Mouse (Mus musculus): ENCODE results near the gene Kdm4d. TPM values are rescaled to one million over a fixed set of nuclear protein-coding genes. Genes with fewer than 3 reads are reported as not detected.

Kdm4d gene
- 0.07 TPM in 1 of 2 replicates, not detected in the other for polyA plus RNA-seq (2014; fragmentation: Nextera tagmentation; extraction: Ambion mirVana)

GRCm38 (mm10) chr9:14500023-14500915, at the start of gene Kdm4d, which contains the start of gene Cwc15:
Gene Kdm4d, minus strand, starts transcription at chr9:14500482.
Gene Cwc15, plus strand, starts transcription at chr9:14500617.
- Histone ChIP-seq H3K9ac (replicated peaks; ENCODE audit: low read length) (peak within 1 kb of the TSS; percentile 72), H3K4me2 (ENCODE audit: low read depth, low read length) (peak within 1 kb of the TSS; percentile 65), H3K27ac (replicated peaks; ENCODE audit: low read depth, low read length) (no peak within 1 kb of the TSS; the same call in 1 of the 2 replicates), H3K4me3 (ENCODE audit: low read depth, low read length) (peak within 1 kb of the TSS; percentile 49), H3K4me1 (ENCODE audit: control insufficient read depth, insufficient read depth, low read length) (no peaks in the 10 kb centered on the region), H3K9me3 (replicated peaks; ENCODE audit: control insufficient read depth, low read length) (no peaks in the 10 kb centered on the region), H3K27me3 (ENCODE audit: control insufficient read depth, insufficient read depth, low read length) (no peaks in the 10 kb centered on the region), H3K36me3 (replicated peaks; ENCODE audit: control insufficient read depth, insufficient read depth, low read depth, low read length) (peaks cover 3% of the 10 kb centered on the region)
- peak; percentile 97 for ATAC-seq (replicated peaks; ENCODE audit: insufficient number of reproducible peaks, low FRiP score, low TSS enrichment, low read depth)
- WGBS = under 1% methylated on average over 59 of the region's 59 CpGs
- DNase-seq (ENCODE audit: low spot score) = peak; percentile 98

GRCm38 (mm10) chr9:14548366-14548761, 48.1 kb upstream of the Kdm4d start:
- peak; percentile 57; the same call in 1 of the 2 replicates for ATAC-seq (replicated peaks; ENCODE audit: insufficient number of reproducible peaks, low FRiP score, low TSS enrichment, low read depth)

GRCm38 (mm10) chr9:14547584-14548365, 47.5 kb upstream of the Kdm4d start:
- DNase-seq (ENCODE audit: low spot score) (no peak), ATAC-seq (replicated peaks; ENCODE audit: insufficient number of reproducible peaks, low FRiP score, low TSS enrichment, low read depth) (no peak)
- Histone ChIP-seq H3K27ac (replicated peaks; ENCODE audit: low read depth, low read length) (no peak overlapping the region), H3K4me3 (ENCODE audit: low read depth, low read length) (no peak overlapping the region), H3K4me1 (ENCODE audit: control insufficient read depth, insufficient read depth, low read length) (no peaks in the 10 kb centered on the region), H3K4me2 (ENCODE audit: low read depth, low read length) (no peak overlapping the region), H3K36me3 (replicated peaks; ENCODE audit: control insufficient read depth, insufficient read depth, low read depth, low read length) (peaks cover 12% of the 10 kb centered on the region), H3K9ac (replicated peaks; ENCODE audit: low read length) (no peak overlapping the region), H3K9me3 (replicated peaks; ENCODE audit: control insufficient read depth, low read length) (no peaks in the 10 kb centered on the region), H3K27me3 (ENCODE audit: control insufficient read depth, insufficient read depth, low read length) (no peaks in the 10 kb centered on the region)
- 68% methylated on average over 12 of the region's 12 CpGs for WGBS

More at GRCm38 (mm10) chr9:14548366-14548761, 48.1 kb upstream of the Kdm4d start:
- no peaks in the 10 kb centered on the region for H3K27me3 ChIP-seq (ENCODE audit: control insufficient read depth, insufficient read depth, low read length)
- no peak overlapping the region for H3K27ac ChIP-seq (replicated peaks; ENCODE audit: low read depth, low read length)
- H3K4me1 ChIP-seq (ENCODE audit: control insufficient read depth, insufficient read depth, low read length) = no peaks in the 10 kb centered on the region
- H3K4me2 ChIP-seq (ENCODE audit: low read depth, low read length) = no peak overlapping the region
- 64% methylated on average over 11 of the region's 11 CpGs for WGBS
- H3K9me3 ChIP-seq (replicated peaks; ENCODE audit: control insufficient read depth, low read length) = no peaks in the 10 kb centered on the region
- H3K4me3 ChIP-seq (ENCODE audit: low read depth, low read length) = no peak overlapping the region
- DNase-seq (ENCODE audit: low spot score) = no peak
- peaks cover 15% of the 10 kb centered on the region for H3K36me3 ChIP-seq (replicated peaks; ENCODE audit: control insufficient read depth, insufficient read depth, low read depth, low read length)
- H3K9ac ChIP-seq (replicated peaks; ENCODE audit: low read length) = no peak overlapping the region

DNA sequence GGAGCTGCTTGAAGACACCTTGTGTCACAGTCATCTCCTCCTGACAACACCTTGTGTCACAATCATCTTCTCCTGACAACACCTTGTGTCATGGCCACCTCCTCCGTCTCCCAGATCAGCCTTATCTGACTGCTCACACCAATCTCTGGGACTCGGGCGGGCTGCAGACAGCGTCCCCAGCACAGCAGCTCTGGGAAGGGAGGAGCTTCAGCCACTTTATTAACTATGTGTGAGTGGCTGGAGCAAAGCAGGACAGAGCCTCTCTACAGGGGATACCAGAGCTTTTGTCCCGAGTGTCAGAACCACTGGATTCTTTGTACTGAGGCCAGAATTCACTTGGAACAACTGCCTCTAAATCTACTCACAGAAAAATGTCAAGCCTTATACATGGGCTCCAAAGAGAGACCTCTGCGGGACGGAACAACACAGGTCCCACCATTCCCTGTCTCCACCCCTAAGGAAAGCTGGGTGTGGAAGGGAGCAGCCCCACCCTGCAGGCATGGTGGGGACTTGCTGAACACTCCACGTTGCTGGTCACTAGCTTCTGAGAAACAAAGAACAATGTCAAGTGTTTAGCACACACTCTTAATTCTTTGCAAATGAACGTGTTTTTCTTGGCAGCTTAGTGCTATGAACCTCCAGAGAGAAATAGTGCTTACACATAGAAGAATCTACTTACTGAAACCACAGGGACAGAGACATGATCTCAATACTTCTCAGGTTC, 43.9 kb upstream of the Kdm4d start:
- 81% methylated on average over 9 of the region's 9 CpGs for WGBS
- no peaks in the 10 kb centered on the region for H3K4me1 ChIP-seq (ENCODE audit: control insufficient read depth, insufficient read depth, low read length)
- no peak overlapping the region for H3K4me2 ChIP-seq (ENCODE audit: low read depth, low read length)
- H3K9ac ChIP-seq (replicated peaks; ENCODE audit: low read length) = no peak overlapping the region
- no peaks in the 10 kb centered on the region for H3K9me3 ChIP-seq (replicated peaks; ENCODE audit: control insufficient read depth, low read length)
- H3K4me3 ChIP-seq (ENCODE audit: low read depth, low read length) = no peak overlapping the region
- H3K36me3 ChIP-seq (replicated peaks; ENCODE audit: control insufficient read depth, insufficient read depth, low read depth, low read length) = peaks cover 3% of the 10 kb centered on the region
- no peaks in the 10 kb centered on the region for H3K27me3 ChIP-seq (ENCODE audit: control insufficient read depth, insufficient read depth, low read length)
- H3K27ac ChIP-seq (replicated peaks; ENCODE audit: low read depth, low read length) = no peak overlapping the region
- DNase-seq (ENCODE audit: low spot score) = no peak
- no peak for ATAC-seq (replicated peaks; ENCODE audit: insufficient number of reproducible peaks, low FRiP score, low TSS enrichment, low read depth)

DNA sequence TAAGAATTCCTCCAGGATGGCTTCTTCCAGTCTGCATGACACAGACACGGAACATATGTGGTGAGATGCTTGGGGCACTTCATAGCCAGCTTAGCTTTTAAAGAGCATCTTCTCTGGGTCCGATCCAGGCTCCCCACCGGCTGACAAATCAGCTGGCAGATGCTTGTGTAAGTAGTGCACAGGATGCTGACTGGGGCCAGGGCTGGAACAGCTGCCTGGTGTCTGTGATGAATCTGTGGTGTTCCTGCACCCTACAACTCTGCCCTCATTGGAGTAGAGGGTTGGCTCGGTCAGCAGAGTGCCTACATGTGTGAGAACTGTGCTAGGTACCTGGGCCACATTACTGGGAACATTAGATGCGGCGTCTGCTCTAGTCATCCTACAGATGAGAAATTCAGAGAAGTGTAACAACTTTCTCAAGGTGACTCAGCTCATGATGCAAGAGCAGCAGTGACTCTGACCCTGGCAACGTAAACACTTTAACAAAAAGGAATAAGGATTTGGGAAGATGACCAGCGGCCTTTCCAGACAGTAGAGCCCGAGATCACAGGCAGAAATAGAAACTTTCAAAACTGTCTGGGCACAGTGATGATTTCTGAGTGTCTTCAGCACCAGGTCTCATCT, 34.7 kb upstream of the Kdm4d start:
- no peaks in the 10 kb centered on the region for H3K4me1 ChIP-seq (ENCODE audit: control insufficient read depth, insufficient read depth, low read length)
- no peaks in the 10 kb centered on the region for H3K27me3 ChIP-seq (ENCODE audit: control insufficient read depth, insufficient read depth, low read length)
- H3K4me3 ChIP-seq (ENCODE audit: low read depth, low read length) = no peak overlapping the region
- H3K9me3 ChIP-seq (replicated peaks; ENCODE audit: control insufficient read depth, low read length) = no peaks in the 10 kb centered on the region
- H3K27ac ChIP-seq (replicated peaks; ENCODE audit: low read depth, low read length) = no peak overlapping the region
- no peak overlapping the region for H3K4me2 ChIP-seq (ENCODE audit: low read depth, low read length)
- DNase-seq (ENCODE audit: low spot score) (no peak), ATAC-seq (replicated peaks; ENCODE audit: insufficient number of reproducible peaks, low FRiP score, low TSS enrichment, low read depth) (no peak)
- no peaks in the 10 kb centered on the region; the same call in 1 of the 2 replicates for H3K36me3 ChIP-seq (replicated peaks; ENCODE audit: control insufficient read depth, insufficient read depth, low read depth, low read length)
- no peak overlapping the region for H3K9ac ChIP-seq (replicated peaks; ENCODE audit: low read length)
- 86% methylated on average over 9 of the region's 9 CpGs for WGBS

GRCm38 (mm10) chr9:14533659-14534058, 33.4 kb upstream of the Kdm4d start:
- no peak overlapping the region for H3K27ac ChIP-seq (replicated peaks; ENCODE audit: low read depth, low read length)
- H3K36me3 ChIP-seq (replicated peaks; ENCODE audit: control insufficient read depth, insufficient read depth, low read depth, low read length) = no peaks in the 10 kb centered on the region
- no peak overlapping the region for H3K4me3 ChIP-seq (ENCODE audit: low read depth, low read length)
- no peak overlapping the region for H3K4me2 ChIP-seq (ENCODE audit: low read depth, low read length)
- no peak for ATAC-seq (replicated peaks; ENCODE audit: insufficient number of reproducible peaks, low FRiP score, low TSS enrichment, low read depth)
- H3K27me3 ChIP-seq (ENCODE audit: control insufficient read depth, insufficient read depth, low read length) = no peaks in the 10 kb centered on the region
- no peaks in the 10 kb centered on the region for H3K9me3 ChIP-seq (replicated peaks; ENCODE audit: control insufficient read depth, low read length)
- no peak overlapping the region for H3K9ac ChIP-seq (replicated peaks; ENCODE audit: low read length)
- H3K4me1 ChIP-seq (ENCODE audit: control insufficient read depth, insufficient read depth, low read length) = no peaks in the 10 kb centered on the region
- DNase-seq (ENCODE audit: low spot score) = no peak
- WGBS = 82% methylated on average over 2 of the region's 2 CpGs

DNA sequence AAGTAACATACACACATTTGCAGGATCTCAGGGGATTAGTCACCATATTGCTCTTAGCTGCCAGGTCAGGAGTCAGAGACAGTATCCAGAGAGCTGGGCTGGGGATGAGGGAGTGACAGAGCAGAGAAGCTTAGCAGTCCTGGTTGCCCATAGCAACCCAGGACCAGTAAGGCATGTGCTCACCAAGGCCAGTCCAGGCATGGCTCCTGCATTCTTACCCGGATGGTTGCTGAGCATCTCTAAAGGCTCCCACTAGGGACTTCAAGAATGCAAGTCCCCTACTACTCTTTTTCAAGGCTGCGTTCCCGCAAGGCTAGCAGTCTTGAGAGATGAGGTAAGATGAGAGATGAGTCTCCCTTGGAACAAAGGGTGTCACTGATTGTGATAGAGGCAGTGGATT, 32.0 kb upstream of the Kdm4d start:
- 35% methylated on average over 3 of the region's 3 CpGs for WGBS
- no peaks in the 10 kb centered on the region for H3K9me3 ChIP-seq (replicated peaks; ENCODE audit: control insufficient read depth, low read length)
- no peak overlapping the region for H3K27ac ChIP-seq (replicated peaks; ENCODE audit: low read depth, low read length)
- no peak overlapping the region for H3K4me3 ChIP-seq (ENCODE audit: low read depth, low read length)
- no peaks in the 10 kb centered on the region for H3K27me3 ChIP-seq (ENCODE audit: control insufficient read depth, insufficient read depth, low read length)
- ATAC-seq (replicated peaks; ENCODE audit: insufficient number of reproducible peaks, low FRiP score, low TSS enrichment, low read depth) = no peak; the same call in 1 of the 2 replicates
- no peak overlapping the region for H3K4me2 ChIP-seq (ENCODE audit: low read depth, low read length)
- no peak overlapping the region for H3K9ac ChIP-seq (replicated peaks; ENCODE audit: low read length)
- no peaks in the 10 kb centered on the region for H3K4me1 ChIP-seq (ENCODE audit: control insufficient read depth, insufficient read depth, low read length)
- no peaks in the 10 kb centered on the region for H3K36me3 ChIP-seq (replicated peaks; ENCODE audit: control insufficient read depth, insufficient read depth, low read depth, low read length)
- peak; percentile 13 for DNase-seq (ENCODE audit: low spot score)
